In the genomic region with DNA sequence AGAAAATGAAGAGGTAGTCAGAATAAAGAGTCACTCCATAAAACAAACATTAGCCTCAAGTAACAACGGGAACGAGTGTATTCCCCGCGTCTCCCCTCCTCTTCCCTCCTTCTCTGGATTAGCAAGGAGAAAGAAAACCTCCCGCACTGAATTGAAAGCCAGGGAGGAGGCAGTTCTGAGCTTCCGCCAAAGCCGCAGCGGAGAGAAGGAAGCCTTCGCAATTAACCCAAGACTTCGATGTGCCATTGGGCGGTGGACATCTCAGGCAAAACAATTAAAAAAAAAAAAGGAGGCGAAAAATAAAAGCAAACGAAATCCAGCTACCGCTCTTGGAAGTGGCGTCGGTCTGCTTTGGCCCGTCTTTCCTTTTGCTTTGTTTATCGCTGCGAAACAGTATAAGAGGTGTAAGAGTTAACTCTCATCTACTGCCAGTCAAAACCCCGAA, we compare ENCODE assay signal across 8 mouse cellular contexts. TPM values are rescaled to one million over a fixed set of nuclear protein-coding genes. Genes with fewer than 3 reads are reported as not detected.
DNase-seq lines count a peak whose midpoint lies in the region; ATAC-seq lines count a peak whose summit lies in the region.

No protein-coding gene starts in this region.

- H3K9ac ChIP-seq in heart, embryonic 11.5 days (ENCODE audit: low read depth, low read length) = peak overlapping the region; percentile 90

- peak overlapping the region; percentile 88 for H3K27ac ChIP-seq in heart, embryonic 11.5 days (ENCODE audit: low read depth, low read length)

- no peaks in the 10 kb centered on the region for H3K36me3 ChIP-seq in heart, embryonic 11.5 days (ENCODE audit: control insufficient read depth, insufficient read depth, low read length)
- peaks cover 33% of the 10 kb centered on the region for H3K36me3 ChIP-seq in megakaryocyte, embryonic 14.5 days (replicated peaks; ENCODE audit: low read length)

- H3K4me1 ChIP-seq in heart, embryonic 11.5 days (ENCODE audit: control insufficient read depth, insufficient read depth, low read length) = peaks cover 12% of the 10 kb centered on the region
- peaks cover 59% of the 10 kb centered on the region for H3K4me1 ChIP-seq in megakaryocyte, embryonic 14.5 days

- peak; percentile 42 for DNase-seq in kidney, adult 18-20 months
- no peak for DNase-seq in kidney, adult 9 months
- peak; percentile 46 for DNase-seq in kidney, postnatal 10 days
- no peak for DNase-seq in frontal cortex, postnatal 36 days (ENCODE audit: low spot score in 2 of 2)
- DNase-seq in urinary bladder, postnatal 14 days (ENCODE audit: low spot score) = no peak
- no peak for DNase-seq in ovary, postnatal 36 days (ENCODE audit: low spot score)

- H3K9me3 ChIP-seq in heart, embryonic 11.5 days (replicated peaks; ENCODE audit: control insufficient read depth, low read length) = no peaks in the 10 kb centered on the region
- H3K9me3 ChIP-seq in megakaryocyte, embryonic 14.5 days = no peaks in the 10 kb centered on the region

- WGBS in heart, embryonic 11.5 days (ENCODE audit: insufficient replicate concordance) = under 1% methylated on average over 20 of the region's 20 CpGs

- peaks cover 83% of the 10 kb centered on the region for H3K27me3 ChIP-seq in heart, embryonic 11.5 days (ENCODE audit: control insufficient read depth, insufficient read depth, low read length)
- H3K27me3 ChIP-seq in megakaryocyte, embryonic 14.5 days (replicated peaks) = no peaks in the 10 kb centered on the region

- peak overlapping the region; percentile 75 for H3K4me2 ChIP-seq in heart, embryonic 11.5 days

- no peak for ATAC-seq in heart, embryonic 11.5 days (replicated peaks; ENCODE audit: insufficient number of reproducible peaks, low FRiP score, low TSS enrichment)

- peak overlapping the region; percentile 56 for H3K4me3 ChIP-seq in heart, embryonic 11.5 days (ENCODE audit: low read depth, low read length)
- peak overlapping the region; percentile 94 for H3K4me3 ChIP-seq in megakaryocyte, embryonic 14.5 days (replicated peaks)

RNA-seq across cellular contexts. Expression of a gene that starts 2.1 kb away (rescaled TPM):
- 10.1 and 14.1 TPM in 2 replicates for polyA plus RNA-seq in heart, embryonic 11.5 days (2014; fragmentation: Nextera tagmentation; extraction: Ambion mirVana)
- polyA plus RNA-seq in megakaryocyte, embryonic 14.5 days (2012; ENCODE audit: insufficient read depth, low replicate concordance) = 106 and 219 TPM in 2 replicates

RNA-seq across cellular contexts. Expression of a gene that starts 30.2 kb away (rescaled TPM):
- polyA plus RNA-seq in heart, embryonic 11.5 days (2014; fragmentation: Nextera tagmentation; extraction: Ambion mirVana) = 57.3 and 66.1 TPM in 2 replicates
- polyA plus RNA-seq in megakaryocyte, embryonic 14.5 days (2012; ENCODE audit: insufficient read depth, low replicate concordance) = 2.2 and 5.1 TPM in 2 replicates

RNA-seq across cellular contexts. Expression of a gene that starts 58.4 kb away (rescaled TPM):
- 15.1 and 15.3 TPM in 2 replicates for polyA plus RNA-seq in heart, embryonic 11.5 days (2014; fragmentation: Nextera tagmentation; extraction: Ambion mirVana)
- 0.72 TPM in 1 of 2 replicates, not detected in the other for polyA plus RNA-seq in megakaryocyte, embryonic 14.5 days (2012; ENCODE audit: insufficient read depth, low replicate concordance)

Comparison
In these comparisons a context has a peak if more than half of its experiments do, and no peak if none do; other contexts are left out.
1. DNase-seq: peak in kidney, adult 18-20 months (single experiment) and kidney, postnatal 10 days (single experiment); none in kidney, adult 9 months (single experiment), frontal cortex, postnatal 36 days (0 of 2), urinary bladder, postnatal 14 days (single experiment) and ovary, postnatal 36 days (single experiment).